Mouse (Mus musculus) midbrain, postnatal 0 days (tissue): Measurements from ENCODE around the gene Dmrta2. TPM values are rescaled to one million over a fixed set of nuclear protein-coding genes. Genes with fewer than 3 reads are reported as not detected.

Experiments used
- ATAC-seq: fragments of 200-750 bp; cut with Nextera tagmentation; 2 replicates; pipeline ENCODE4 v1.8.0; 2017; ENCODE audit warnings: moderate number of reproducible peaks, mild to moderate bottlenecking, moderate TSS enrichment, moderate library complexity; ENCODE audit not compliant: low FRiP score
- DNase-seq: peaks from one replicate; pipeline ENCODE4 v3.0.0-alpha.2; 2015; ENCODE audit warnings: low spot score
- H3K27ac ChIP-seq: fragments of 300-500 bp; sonication (generic); 2 replicates; pipeline ENCODE4 v1.5.1; 2014; ENCODE audit warnings: low read depth, mild to moderate bottlenecking, low read length, mixed read lengths
- H3K27me3 ChIP-seq: fragments of 300-500 bp; sonication (generic); 2 replicates; pipeline ENCODE4 v1.6.1; 2014; ENCODE audit warnings: low read length, control low read depth, mixed read lengths; ENCODE audit not compliant: insufficient read depth
- H3K36me3 ChIP-seq: fragments of 300-500 bp; sonication (generic); 2 replicates; pipeline ENCODE4 v1.6.1; 2014; ENCODE audit warnings: low read length, control low read depth, mixed read lengths; ENCODE audit not compliant: insufficient read depth
- H3K4me1 ChIP-seq: fragments of 300-500 bp; sonication (generic); 2 replicates; pipeline ENCODE4 v1.6.1; 2014; ENCODE audit warnings: mild to moderate bottlenecking, control low read depth, antibody characterized with exemption, low read length, mixed read lengths; ENCODE audit not compliant: insufficient read depth
- H3K4me2 ChIP-seq: fragments of 300-500 bp; sonication (generic); 2 replicates; pipeline ENCODE4 v1.6.1; 2014; ENCODE audit warnings: low read depth, mild to moderate bottlenecking, low read length, mixed read lengths; ENCODE audit not compliant: poor library complexity, severe bottlenecking
- H3K4me3 ChIP-seq: fragments of 300-500 bp; sonication (generic); 2 replicates; pipeline ENCODE4 v1.5.1; 2014; ENCODE audit warnings: low read depth, mild to moderate bottlenecking, low read length, moderate library complexity
- H3K9ac ChIP-seq: fragments of 300-500 bp; sonication (generic); replicated peaks from 2 replicates; pipeline ENCODE4 v1.6.1; 2014; ENCODE audit warnings: mild to moderate bottlenecking, low read length, moderate library complexity, mixed read lengths; ENCODE audit not compliant: poor library complexity, severe bottlenecking
- H3K9me3 ChIP-seq: fragments of 300-500 bp; sonication (generic); 2 replicates; pipeline ENCODE4 v1.6.1; 2016; ENCODE audit warnings: low read length, control low read depth
- CTCF ChIP-seq: IDR thresholded peaks from 2 replicates; pipeline ENCODE4 v1.5.1; 2016; ENCODE audit warnings: antibody characterized with exemption, mild to moderate bottlenecking
- WGBS: fragments of 180-500 bp; shearing (Covaris S2); extraction: QIAGEN DNeasy Blood & Tissue Kit; methylation state at CpG from one replicate; pipeline ENCODE4 v1.1.7; 2014; 5-methylcytosine and 5-hydroxymethylcytosine counted together
- polyA plus RNA-seq: library from polyadenylated mRNA; unstranded; fragments of >200 nt; fragmentation: Nextera tagmentation; extraction: Ambion mirVana; gene quantifications from 2 replicates; pipeline ENCODE4 v1.2.1, GENCODE M21; 2015
- total RNA-seq: library from RNA; depleted of rRNA; stranded (reverse); fragments of >200 nt; gene quantifications from 2 replicates; pipeline ENCODE4 v1.2.3, GENCODE M21; 2014

The Dmrta2 gene
- total and polyA plus RNA-seq, 2 experiments from 2014 or later, result 0.44 to 1.4 TPM

DNA sequence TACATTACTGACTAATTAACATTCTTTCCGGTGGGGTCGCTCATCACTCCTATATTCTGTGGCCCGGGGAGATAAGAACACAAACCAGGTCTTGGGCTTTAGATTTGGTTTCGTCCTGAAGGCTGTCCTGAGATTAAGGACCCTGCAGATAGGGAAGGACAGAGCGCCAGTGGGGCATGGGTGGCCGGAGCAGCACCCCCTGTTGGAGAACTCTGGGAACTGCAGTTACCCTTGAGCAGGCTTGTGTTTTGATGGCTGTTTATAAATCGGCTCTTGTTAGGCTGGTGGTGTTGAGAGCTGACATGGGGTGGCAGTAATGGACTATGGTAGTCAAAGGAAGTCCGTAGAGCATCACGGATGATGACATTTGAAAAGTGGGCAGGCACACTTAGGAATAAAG is 41.3 kb downstream of the Dmrta2 start:
- peak; percentile 54 for TF ChIP-seq CTCF
- ATAC-seq, result no peak
- no peak overlapping the region for H3K27ac ChIP-seq
- no peaks in the 10 kb centered on the region for H3K4me1 ChIP-seq
- H3K4me2 ChIP-seq, result no peak overlapping the region
- 51% methylated on average over 9 of the region's 9 CpGs for WGBS
- no peaks in the 10 kb centered on the region for H3K36me3 ChIP-seq
- H3K27me3 ChIP-seq, result no peaks in the 10 kb centered on the region; the same call in 1 of the 2 replicates
- no peak overlapping the region for H3K9ac ChIP-seq
- DNase-seq, result no peak
- H3K4me3 ChIP-seq, result no peak overlapping the region
- H3K9me3 ChIP-seq, result no peaks in the 10 kb centered on the region

DNA sequence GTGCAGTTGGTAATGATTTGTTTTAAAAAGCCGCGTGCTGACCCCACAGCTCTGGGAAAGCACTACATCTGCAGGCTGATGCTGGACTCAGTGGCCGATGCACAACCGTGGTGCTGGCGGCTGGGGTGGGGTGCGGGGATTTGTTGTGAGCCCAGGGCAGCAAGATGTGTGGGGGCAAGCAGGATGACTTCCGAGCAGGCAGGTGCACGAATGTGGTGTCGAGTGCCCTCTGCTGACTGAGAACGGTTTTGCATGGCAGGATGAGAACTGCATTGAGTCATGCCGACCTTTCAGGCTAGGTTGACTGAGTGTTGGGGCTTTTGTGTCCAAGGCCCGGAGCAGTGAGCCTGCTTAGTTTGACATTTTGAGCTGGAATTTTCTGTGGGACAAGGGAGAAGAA is 42.4 kb downstream of the Dmrta2 start:
- WGBS, result 7% methylated on average over 12 of the region's 12 CpGs
- no peaks in the 10 kb centered on the region; the same call in 1 of the 2 replicates for H3K27me3 ChIP-seq
- DNase-seq (peak; percentile 79), ATAC-seq (peak; percentile 52)
- peak overlapping the region; percentile 51 for H3K4me2 ChIP-seq
- H3K4me3 ChIP-seq, result peak overlapping the region; percentile 22
- peak; percentile 91 for TF ChIP-seq CTCF
- no peaks in the 10 kb centered on the region for H3K9me3 ChIP-seq
- no peaks in the 10 kb centered on the region for H3K36me3 ChIP-seq
- H3K9ac ChIP-seq, result no peak overlapping the region
- H3K27ac ChIP-seq, result no peak overlapping the region
- H3K4me1 ChIP-seq, result no peaks in the 10 kb centered on the region

DNA sequence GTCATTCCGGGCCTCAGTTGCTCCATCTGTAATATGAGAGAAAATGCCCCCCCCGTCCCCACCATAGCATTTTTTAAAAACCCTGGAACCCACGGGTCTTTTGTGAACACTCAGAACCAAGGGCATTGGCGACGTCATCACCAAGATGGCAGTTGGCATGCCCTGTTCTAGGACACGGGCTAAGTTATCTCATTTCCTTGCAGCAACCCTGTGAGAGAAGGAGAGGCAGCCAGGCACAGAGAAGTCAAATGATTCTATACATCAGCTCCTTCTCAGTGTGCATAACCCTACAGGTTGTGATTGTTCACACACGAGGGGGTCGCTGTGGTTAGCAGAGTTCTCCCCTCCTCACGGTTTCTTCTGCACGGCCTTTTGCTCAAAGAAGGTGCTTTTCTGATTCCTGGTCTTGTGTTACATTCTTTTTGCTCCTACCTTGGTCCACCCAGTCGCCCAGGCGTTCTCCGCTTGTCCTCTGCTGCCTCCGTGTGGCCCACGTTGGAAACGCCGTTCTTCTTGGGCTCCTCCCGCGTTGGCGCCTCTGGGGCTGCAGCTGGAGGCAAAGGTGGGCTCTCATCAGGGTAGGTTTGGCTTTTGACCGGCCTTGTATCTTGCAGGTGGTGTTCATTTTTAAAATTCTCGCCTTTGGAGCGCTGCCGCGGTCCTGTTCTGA is 44.2 kb downstream of the Dmrta2 start:
- H3K9ac ChIP-seq, result no peak overlapping the region
- no peaks in the 10 kb centered on the region for H3K4me1 ChIP-seq
- peak overlapping the region; percentile 38 for H3K4me2 ChIP-seq
- WGBS, result 17% methylated on average over 25 of the region's 25 CpGs
- H3K9me3 ChIP-seq, result no peaks in the 10 kb centered on the region
- no peaks in the 10 kb centered on the region for H3K36me3 ChIP-seq
- H3K27me3 ChIP-seq, result no peaks in the 10 kb centered on the region; the same call in 1 of the 2 replicates
- peak overlapping the region; percentile 12; the same call in 1 of the 2 replicates for H3K4me3 ChIP-seq
- peak overlapping the region; percentile 4; the same call in 1 of the 2 replicates for H3K27ac ChIP-seq
- DNase-seq, result peak; percentile 76
- peak; percentile 96 for TF ChIP-seq CTCF
- peak; percentile 71 for ATAC-seq

DNA sequence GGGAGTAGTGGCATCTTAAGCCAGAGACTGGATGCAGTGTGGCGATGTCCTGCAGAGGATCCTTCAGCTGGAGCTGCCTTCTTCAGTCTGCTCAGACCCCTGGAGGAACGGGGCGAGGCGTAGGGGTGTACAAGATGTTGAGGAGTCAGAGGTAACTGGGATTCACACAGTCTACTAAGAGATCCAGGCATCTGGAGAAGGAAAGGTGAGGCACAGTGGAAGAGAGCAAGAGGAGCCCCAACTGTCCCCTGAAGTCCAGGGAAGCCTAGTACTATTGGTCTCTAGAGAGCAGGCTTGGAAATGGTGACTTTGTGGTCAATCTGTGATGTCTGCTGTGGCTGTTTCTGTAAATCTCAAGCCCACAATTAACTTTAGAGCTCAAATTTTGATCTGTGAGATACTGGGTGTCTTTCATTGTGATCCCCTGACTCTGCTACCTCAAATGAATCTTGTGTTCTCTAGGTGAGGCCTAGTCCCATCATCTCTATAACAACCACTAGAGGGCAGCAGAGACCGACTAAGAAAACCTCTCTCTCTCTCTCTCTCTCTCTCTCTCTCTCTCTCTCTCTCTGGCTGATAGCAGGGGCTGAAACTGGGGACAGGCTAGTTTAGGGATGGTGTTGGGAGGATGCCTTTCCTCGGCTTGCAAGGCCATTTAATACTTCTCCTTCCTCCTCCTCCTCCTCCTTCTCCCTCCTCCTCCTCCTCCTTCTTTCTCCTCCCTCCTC is 50.8 kb downstream of the Dmrta2 start:
- ATAC-seq (peak; percentile 75), DNase-seq (peak; percentile 91)
- Histone ChIP-seq H3K4me2 (no peak overlapping the region), H3K36me3 (no peaks in the 10 kb centered on the region), H3K9me3 (no peaks in the 10 kb centered on the region), H3K27me3 (no peaks in the 10 kb centered on the region), H3K4me1 (no peaks in the 10 kb centered on the region), H3K9ac (no peak overlapping the region), H3K27ac (no peak overlapping the region), H3K4me3 (no peak overlapping the region)
- 59% methylated on average over 6 of the region's 6 CpGs for WGBS
- TF ChIP-seq CTCF, result peak; percentile 95

DNA sequence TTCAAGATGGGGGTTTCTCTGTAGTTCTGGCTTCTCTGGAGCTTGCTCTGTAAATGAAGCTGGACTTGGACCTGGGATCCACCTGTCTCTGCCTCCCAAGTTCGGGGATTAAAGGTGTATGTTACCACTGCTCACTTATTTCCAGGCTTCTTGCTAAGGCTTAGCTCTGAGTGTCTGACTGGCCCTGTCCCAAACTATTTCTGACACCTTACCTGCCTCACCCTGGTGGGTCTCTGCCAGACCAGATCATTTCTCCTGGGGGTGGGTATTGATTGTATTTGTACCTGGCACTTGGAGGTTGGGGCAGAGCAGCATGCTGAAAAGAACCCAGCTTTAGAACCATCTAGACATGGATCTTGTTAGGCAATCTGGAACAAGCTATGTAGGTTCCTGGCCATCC is 51.6 kb downstream of the Dmrta2 start:
- no peaks in the 10 kb centered on the region for H3K9me3 ChIP-seq
- 92% methylated on average over 1 of the region's 1 CpGs for WGBS
- TF ChIP-seq CTCF, result no peak
- no peaks in the 10 kb centered on the region for H3K4me1 ChIP-seq
- no peak overlapping the region for H3K4me3 ChIP-seq
- H3K36me3 ChIP-seq, result no peaks in the 10 kb centered on the region
- no peaks in the 10 kb centered on the region for H3K27me3 ChIP-seq
- ATAC-seq (no peak), DNase-seq (no peak)
- no peak overlapping the region for H3K4me2 ChIP-seq
- no peak overlapping the region for H3K9ac ChIP-seq
- no peak overlapping the region for H3K27ac ChIP-seq
